Mouse (Mus musculus): Measurements from ENCODE around the gene Frrs1.

DNA sequence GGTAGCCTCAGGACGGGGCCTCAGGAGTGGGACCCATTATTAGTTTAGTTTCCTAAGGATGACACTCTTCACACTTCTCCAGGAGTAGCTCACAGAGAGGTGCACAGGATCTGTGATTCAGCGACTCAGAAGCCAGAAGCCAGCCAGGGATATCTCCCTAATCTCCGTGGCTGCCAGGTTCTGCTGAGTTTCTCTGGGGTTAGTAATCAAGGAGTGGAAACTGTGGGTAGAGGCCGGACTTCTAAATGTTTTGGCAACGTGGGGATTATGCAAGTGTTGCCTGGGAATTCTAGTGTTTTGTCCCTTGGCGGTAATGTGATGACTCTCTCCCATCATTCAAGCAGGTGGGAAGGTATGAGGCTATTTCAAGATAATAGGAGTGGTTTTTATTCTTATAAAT, 95.8 kb downstream of the Frrs1 start:
- TF ChIP-seq CTCF (conservative IDR thresholded peaks at IDR 0.05; ENCODE audit: insufficient read depth, insufficient read length, low read depth, low read length), result no peak
- TF ChIP-seq POLR2A (IDR thresholded peaks at IDR 0.05; ENCODE audit: low read depth, low read length), result no peak
